Mouse (Mus musculus): ENCODE measurements around the gene Elk4.

GRCm38 (mm10) chr1:131964580-131964979, 42.8 kb upstream of the Elk4 start:
- TF ChIP-seq CTCF (IDR thresholded peaks at IDR 0.05; ENCODE audit: low read depth), result no peak
- no peak for TF ChIP-seq EP300 (IDR thresholded peaks at IDR 0.05; ENCODE audit: low read depth)
